Mouse (Mus musculus): Measurements from ENCODE around the gene Prkn. TPM values are rescaled to one million over a fixed set of nuclear protein-coding genes. Genes with fewer than 3 reads are reported as not detected.

The Prkn gene
- polyA plus RNA-seq, 1 experiment from 2014 or later, result 0.14 TPM

GRCm38 (mm10) chr17:11858772-11859405 is 1018.7 kb downstream of the Prkn start:
- no peak for ATAC-seq (replicated peaks; ENCODE audit: low FRiP score)
- H3K4me3 ChIP-seq (ENCODE audit: low read depth, low read length), result no peak overlapping the region
- H3K27me3 ChIP-seq (replicated peaks; ENCODE audit: control insufficient read depth, insufficient read depth, low read length), result no peaks in the 10 kb centered on the region
- WGBS, result 75% methylated on average over 7 of the region's 7 CpGs
- no peak overlapping the region for H3K27ac ChIP-seq (ENCODE audit: low read depth, low read length)
- no peaks in the 10 kb centered on the region for H3K36me3 ChIP-seq (ENCODE audit: control insufficient read depth, insufficient read depth, low read length)
- DNase-seq (ENCODE audit: low spot score), result no peak
- no peak overlapping the region for H3K4me2 ChIP-seq
- no peak overlapping the region for H3K9ac ChIP-seq (ENCODE audit: low read depth, low read length)
- H3K4me1 ChIP-seq (replicated peaks; ENCODE audit: control insufficient read depth, insufficient read depth, low read length), result no peaks in the 10 kb centered on the region
- no peaks in the 10 kb centered on the region for H3K9me3 ChIP-seq (ENCODE audit: control insufficient read depth, low read length)

DNA sequence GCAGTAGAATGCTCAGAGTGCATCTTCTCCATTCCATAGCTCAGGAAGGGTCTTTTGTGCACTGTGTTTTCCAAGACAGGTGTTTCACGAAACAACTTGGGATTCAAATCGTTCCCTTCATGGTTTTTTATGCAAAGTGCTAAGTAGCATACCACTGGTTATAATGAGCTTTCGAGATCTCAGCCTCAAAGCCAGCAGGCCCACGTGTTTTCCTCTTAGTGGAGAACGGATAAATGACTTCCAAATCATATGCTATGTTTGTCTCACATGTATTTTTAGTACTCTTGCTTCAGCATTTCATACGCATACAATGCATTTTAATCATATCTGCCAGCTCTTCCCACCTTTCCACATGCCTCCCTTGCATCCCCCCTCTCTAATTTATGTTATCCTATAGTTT is 1021.0 kb downstream of the Prkn start:
- 84% methylated on average over 6 of the region's 6 CpGs for WGBS
- H3K4me2 ChIP-seq, result no peak overlapping the region

DNA sequence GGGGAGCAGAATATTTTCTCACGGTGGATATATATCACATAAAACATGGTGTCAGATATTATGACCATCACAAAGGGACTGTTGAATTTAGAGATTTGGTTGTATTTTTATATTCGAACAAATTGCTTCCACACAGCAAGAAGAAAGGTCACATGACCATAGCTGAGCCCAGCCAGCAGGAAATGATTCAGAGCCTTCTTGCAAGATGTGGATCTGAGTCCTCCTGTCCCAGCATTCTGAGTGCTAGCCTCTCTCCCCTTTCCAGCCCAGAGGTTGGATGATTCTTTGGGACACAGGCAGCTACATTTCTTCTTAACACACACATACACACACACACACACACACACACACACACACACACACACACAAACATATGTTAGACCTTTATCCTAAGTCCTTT is 1022.2 kb downstream of the Prkn start:
- ATAC-seq (replicated peaks; ENCODE audit: low FRiP score) (no peak), DNase-seq (ENCODE audit: low spot score) (peak; percentile 0)
- H3K4me2 ChIP-seq, result no peak overlapping the region
- H3K9me3 ChIP-seq (ENCODE audit: control insufficient read depth, low read length), result no peaks in the 10 kb centered on the region
- H3K27me3 ChIP-seq (replicated peaks; ENCODE audit: control insufficient read depth, insufficient read depth, low read length), result no peaks in the 10 kb centered on the region
- H3K36me3 ChIP-seq (ENCODE audit: control insufficient read depth, insufficient read depth, low read length), result no peaks in the 10 kb centered on the region
- H3K9ac ChIP-seq (ENCODE audit: low read depth, low read length), result no peak overlapping the region
- H3K27ac ChIP-seq (ENCODE audit: low read depth, low read length), result no peak overlapping the region
- no peak overlapping the region for H3K4me3 ChIP-seq (ENCODE audit: low read depth, low read length)
- peaks cover 2% of the 10 kb centered on the region; the same call in 1 of the 2 replicates for H3K4me1 ChIP-seq (replicated peaks; ENCODE audit: control insufficient read depth, insufficient read depth, low read length)
- WGBS, result 72% methylated on average over 2 of the region's 2 CpGs

More for the DNA sequence above, 1021.0 kb downstream of the Prkn start:
- Histone ChIP-seq H3K27me3 (replicated peaks; ENCODE audit: control insufficient read depth, insufficient read depth, low read length) (no peaks in the 10 kb centered on the region), H3K9ac (ENCODE audit: low read depth, low read length) (no peak overlapping the region), H3K9me3 (ENCODE audit: control insufficient read depth, low read length) (no peaks in the 10 kb centered on the region), H3K36me3 (ENCODE audit: control insufficient read depth, insufficient read depth, low read length) (no peaks in the 10 kb centered on the region), H3K4me3 (ENCODE audit: low read depth, low read length) (no peak overlapping the region), H3K4me1 (replicated peaks; ENCODE audit: control insufficient read depth, insufficient read depth, low read length) (no peaks in the 10 kb centered on the region), H3K27ac (ENCODE audit: low read depth, low read length) (no peak overlapping the region)
- no peak for ATAC-seq (replicated peaks; ENCODE audit: low FRiP score)
- no peak for DNase-seq (ENCODE audit: low spot score)

DNA sequence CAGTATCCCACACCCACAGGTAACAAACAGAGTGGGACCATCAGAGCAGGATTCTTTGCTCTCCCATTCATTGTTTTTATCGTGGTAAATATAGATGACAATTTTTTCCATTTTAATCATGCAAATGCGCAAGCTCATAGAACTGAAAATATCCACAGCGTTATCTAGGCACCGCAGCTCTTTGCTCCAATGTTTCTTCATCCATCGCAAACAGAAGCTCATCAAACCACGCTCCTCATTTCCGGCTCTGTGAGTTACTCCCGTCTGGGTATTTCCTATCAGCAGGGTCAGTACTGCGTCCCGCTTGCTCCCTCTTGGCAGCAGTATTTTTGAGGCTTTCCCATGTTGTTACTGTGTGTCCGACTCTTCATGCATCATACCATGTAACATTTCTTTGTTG is 1022.8 kb downstream of the Prkn start:
- ATAC-seq (replicated peaks; ENCODE audit: low FRiP score) (no peak), DNase-seq (ENCODE audit: low spot score) (no peak)
- no peak overlapping the region for H3K27ac ChIP-seq (ENCODE audit: low read depth, low read length)
- no peak overlapping the region for H3K4me3 ChIP-seq (ENCODE audit: low read depth, low read length)
- H3K36me3 ChIP-seq (ENCODE audit: control insufficient read depth, insufficient read depth, low read length), result no peaks in the 10 kb centered on the region
- H3K4me2 ChIP-seq, result no peak overlapping the region
- H3K4me1 ChIP-seq (replicated peaks; ENCODE audit: control insufficient read depth, insufficient read depth, low read length), result peaks cover 3% of the 10 kb centered on the region; the same call in 1 of the 2 replicates
- H3K9ac ChIP-seq (ENCODE audit: low read depth, low read length), result no peak overlapping the region
- no peaks in the 10 kb centered on the region for H3K9me3 ChIP-seq (ENCODE audit: control insufficient read depth, low read length)
- WGBS, result 81% methylated on average over 11 of the region's 11 CpGs
- no peaks in the 10 kb centered on the region for H3K27me3 ChIP-seq (replicated peaks; ENCODE audit: control insufficient read depth, insufficient read depth, low read length)

- 81% methylated on average over 3 of the region's 3 CpGs for WGBS
- no peak overlapping the region for H3K9ac ChIP-seq (ENCODE audit: low read depth, low read length)
- no peak overlapping the region for H3K4me3 ChIP-seq (ENCODE audit: low read depth, low read length)
- no peak for DNase-seq (ENCODE audit: low spot score)
- no peaks in the 10 kb centered on the region for H3K27me3 ChIP-seq (replicated peaks; ENCODE audit: control insufficient read depth, insufficient read depth, low read length)
- H3K36me3 ChIP-seq (ENCODE audit: control insufficient read depth, insufficient read depth, low read length), result no peaks in the 10 kb centered on the region
- H3K4me1 ChIP-seq (replicated peaks; ENCODE audit: control insufficient read depth, insufficient read depth, low read length), result peaks cover 3% of the 10 kb centered on the region; the same call in 1 of the 2 replicates
- no peaks in the 10 kb centered on the region for H3K9me3 ChIP-seq (ENCODE audit: control insufficient read depth, low read length)
- no peak overlapping the region for H3K27ac ChIP-seq (ENCODE audit: low read depth, low read length)
- H3K4me2 ChIP-seq, result no peak overlapping the region
- ATAC-seq (replicated peaks; ENCODE audit: low FRiP score), result no peak
Measured at GRCm38 (mm10) chr17:11866231-11866630, 1026.0 kb downstream of the Prkn start.

- H3K27me3 ChIP-seq (replicated peaks; ENCODE audit: control insufficient read depth, insufficient read depth, low read length), result no peaks in the 10 kb centered on the region
- H3K9ac ChIP-seq (ENCODE audit: low read depth, low read length), result no peak overlapping the region
- H3K36me3 ChIP-seq (ENCODE audit: control insufficient read depth, insufficient read depth, low read length), result no peaks in the 10 kb centered on the region
- peaks cover 3% of the 10 kb centered on the region; the same call in 1 of the 2 replicates for H3K4me1 ChIP-seq (replicated peaks; ENCODE audit: control insufficient read depth, insufficient read depth, low read length)
- no peak overlapping the region for H3K27ac ChIP-seq (ENCODE audit: low read depth, low read length)
- no peaks in the 10 kb centered on the region for H3K9me3 ChIP-seq (ENCODE audit: control insufficient read depth, low read length)
- H3K4me2 ChIP-seq, result no peak overlapping the region
- 56% methylated on average over 13 of the region's 13 CpGs for WGBS
- DNase-seq (ENCODE audit: low spot score), result no peak
- no peak for ATAC-seq (replicated peaks; ENCODE audit: low FRiP score)
- no peak overlapping the region for H3K4me3 ChIP-seq (ENCODE audit: low read depth, low read length)
Measured at GRCm38 (mm10) chr17:11867334-11868095, 1027.3 kb downstream of the Prkn start.

- Histone ChIP-seq H3K9me3 (ENCODE audit: control insufficient read depth, low read length) (no peaks in the 10 kb centered on the region), H3K4me2 (no peak overlapping the region), H3K36me3 (ENCODE audit: control insufficient read depth, insufficient read depth, low read length) (no peaks in the 10 kb centered on the region), H3K27me3 (replicated peaks; ENCODE audit: control insufficient read depth, insufficient read depth, low read length) (no peaks in the 10 kb centered on the region), H3K4me3 (ENCODE audit: low read depth, low read length) (no peak overlapping the region), H3K27ac (ENCODE audit: low read depth, low read length) (no peak overlapping the region), H3K4me1 (replicated peaks; ENCODE audit: control insufficient read depth, insufficient read depth, low read length) (peaks cover 3% of the 10 kb centered on the region; the same call in 1 of the 2 replicates), H3K9ac (ENCODE audit: low read depth, low read length) (no peak overlapping the region)
- ATAC-seq (replicated peaks; ENCODE audit: low FRiP score) (no peak), DNase-seq (ENCODE audit: low spot score) (no peak)
- WGBS, result 83% methylated on average over 10 of the region's 10 CpGs
Measured at GRCm38 (mm10) chr17:11870546-11870945, 1030.4 kb downstream of the Prkn start.

DNA sequence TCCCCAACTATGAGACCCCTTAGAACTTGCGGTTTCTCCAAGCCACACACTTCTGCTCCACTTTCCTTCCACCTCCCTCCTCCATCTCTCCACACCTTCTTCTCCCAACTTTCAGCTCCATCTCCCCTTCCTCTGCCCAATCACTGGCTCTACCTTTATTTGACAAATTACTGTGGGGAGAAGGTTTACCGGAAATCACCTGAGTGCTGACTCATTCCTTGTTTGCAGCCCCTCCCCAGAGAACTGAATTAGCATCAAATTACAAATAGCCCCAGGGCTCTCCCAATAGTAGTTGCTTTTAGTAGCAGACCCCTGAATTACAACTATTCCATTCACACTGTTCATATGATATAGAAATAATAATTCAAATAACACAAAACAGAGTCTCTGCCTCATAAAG is 1036.1 kb downstream of the Prkn start:
- no peak overlapping the region for H3K4me2 ChIP-seq
- no peak overlapping the region for H3K9ac ChIP-seq (ENCODE audit: low read depth, low read length)
- H3K9me3 ChIP-seq (ENCODE audit: control insufficient read depth, low read length), result no peaks in the 10 kb centered on the region
- WGBS, result 64% methylated on average over 2 of the region's 2 CpGs
- no peak for DNase-seq (ENCODE audit: low spot score)
- no peaks in the 10 kb centered on the region for H3K36me3 ChIP-seq (ENCODE audit: control insufficient read depth, insufficient read depth, low read length)
- no peak overlapping the region for H3K27ac ChIP-seq (ENCODE audit: low read depth, low read length)
- H3K27me3 ChIP-seq (replicated peaks; ENCODE audit: control insufficient read depth, insufficient read depth, low read length), result no peaks in the 10 kb centered on the region
- no peaks in the 10 kb centered on the region for H3K4me1 ChIP-seq (replicated peaks; ENCODE audit: control insufficient read depth, insufficient read depth, low read length)
- ATAC-seq (replicated peaks; ENCODE audit: low FRiP score), result no peak
- no peak overlapping the region for H3K4me3 ChIP-seq (ENCODE audit: low read depth, low read length)
